Mouse (Mus musculus): Measurements from ENCODE around the gene Oas3.

DNA sequence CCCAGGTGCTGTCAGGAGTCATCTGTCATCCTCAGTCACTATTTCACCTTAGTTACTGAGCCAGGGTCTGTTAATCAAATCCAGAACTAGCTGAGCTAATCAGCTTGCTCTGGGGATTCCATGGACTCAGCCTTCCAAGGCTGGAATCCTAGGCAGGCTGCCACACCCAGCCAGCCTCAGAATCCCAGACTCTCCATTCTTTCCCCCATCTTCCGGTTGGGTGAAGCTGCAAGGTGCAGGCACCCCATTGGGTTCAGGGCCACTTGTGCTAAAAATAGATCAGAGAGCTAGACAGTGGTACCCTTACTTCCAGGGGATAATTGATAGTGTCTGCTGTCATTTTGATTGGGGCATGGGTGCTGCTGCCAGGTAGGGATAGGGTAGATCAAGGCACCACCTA lies 44.7 kb downstream of the Oas3 start:
- TF ChIP-seq CTCF (IDR thresholded peaks at IDR 0.05) (no peak), EP300 (IDR thresholded peaks at IDR 0.05) (no peak)

Data from lung, postnatal 0 days (tissue).